ENCODE assay signal across 19 mouse cellular contexts in the genomic region with DNA sequence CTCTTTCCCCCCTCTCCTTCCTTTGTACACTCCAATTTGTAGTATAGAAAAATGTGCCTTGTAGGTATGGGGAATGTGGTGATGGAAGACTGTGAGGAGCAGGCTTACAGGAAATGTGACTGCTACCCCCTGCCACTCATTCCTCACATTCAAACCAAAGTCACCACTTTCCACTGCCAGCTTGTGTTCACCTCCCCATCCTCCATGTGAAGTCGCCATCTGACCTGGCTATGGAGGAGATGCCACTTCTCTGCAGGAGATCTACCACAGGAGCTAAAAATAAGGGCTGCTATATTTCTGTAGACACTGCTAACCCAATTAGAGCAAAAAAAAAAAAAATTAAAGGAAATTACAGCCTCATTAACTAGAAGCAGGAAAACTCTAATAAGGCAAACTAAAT.
DNase-seq lines count a peak whose midpoint lies in the region; ATAC-seq and TF ChIP-seq lines count a peak whose summit lies in the region.
"Had no signal": no experiment of that assay in that cellular context is flagged by ENCODE, and none has a peak within 500 bp of the region (broad histone marks: within the 10 kb centered on the region; RNA-seq: fewer than 3 reads in every experiment).

No protein-coding gene starts in this region.

- H3K4me3 ChIP-seq in cerebellum, adult 2 months (replicated peaks; ENCODE audit: insufficient read depth, low read depth, low read length), result no peak overlapping the region
- H3K4me3 ChIP-seq: embryonic facial prominence, embryonic 10.5 days; forebrain, embryonic 13.5 days; heart, embryonic 13.5 days had no signal

- no peak for TF ChIP-seq POLR2A in cerebellum, adult 2 months (IDR thresholded peaks at IDR 0.05; ENCODE audit: borderline replicate concordance, insufficient read depth, low read length)

- ATAC-seq in cerebellum, adult (ENCODE audit: insufficient number of reproducible peaks, low FRiP score, low TSS enrichment), result peak; percentile 97
- ATAC-seq: CD4-positive, CD25-positive, alpha-beta regulatory T cell, adult 4 months; forebrain, embryonic 13.5 days; forebrain, postnatal 0 days; hindbrain, embryonic 16.5 days; inflammation-experienced regulatory T-cells, adult 6 months; intestine, postnatal 0 days had no signal

- H3K27ac ChIP-seq in cerebellum, adult 2 months (ENCODE audit: insufficient read depth, low read length), result no peak overlapping the region
- H3K27ac ChIP-seq: embryonic facial prominence, embryonic 10.5 days; forebrain, embryonic 13.5 days; heart, embryonic 13.5 days had no signal

- 21% methylated on average over 1 of the region's 1 CpGs for WGBS in cerebellum, adult 2 months

- H3K4me1 ChIP-seq in cerebellum, adult 2 months (ENCODE audit: control insufficient read depth, insufficient read depth, low read length), result peaks cover 13% of the 10 kb centered on the region
- H3K4me1 ChIP-seq: embryonic facial prominence, embryonic 10.5 days had no signal

- TF ChIP-seq CTCF in cerebellum, adult 2 months (IDR thresholded peaks at IDR 0.05; ENCODE audit: borderline replicate concordance, insufficient read depth, low read depth, low read length), result no peak; the same call in 1 of the 2 replicates

- no peaks in the 10 kb centered on the region for H3K27me3 ChIP-seq in cerebellum, adult 2 months (ENCODE audit: control insufficient read depth, insufficient read depth, low read length)
- H3K27me3 ChIP-seq: forebrain, embryonic 13.5 days; heart, embryonic 13.5 days had no signal

- DNase-seq in cerebellum, postnatal 4 days (ENCODE audit: low spot score in 2 of 2), result no peak
- peak; percentile 81 to 96 for DNase-seq in cerebellum, adult 2 months
- DNase-seq in cerebellum, postnatal 10 days, result peak; percentile 76 to 81
- DNase-seq in urinary bladder, postnatal 10 days (ENCODE audit: low spot score), result no peak
- no peak for DNase-seq in lung, postnatal 10 days
- DNase-seq in embryo, embryonic 11 days, result no peak
- DNase-seq: adrenal gland, adult 8-10 months; B cell, adult 2 months; forebrain, postnatal 0 days; gastrocnemius, postnatal 25 days; heart, postnatal 36 days had no signal

Comparison
In these comparisons a context has a peak if more than half of its experiments do, and no peak if none do; other contexts are left out.
1. DNase-seq: peak in cerebellum, adult 2 months (2 of 2) and cerebellum, postnatal 10 days (2 of 2); none in cerebellum, postnatal 4 days (0 of 2), urinary bladder, postnatal 10 days (single experiment), lung, postnatal 10 days (single experiment) and embryo, embryonic 11 days (single experiment).